Mouse (Mus musculus) natural killer cell, adult 2 months (primary cell): Measurements from ENCODE around the gene Syt8.
A peak's percentile ranks its signal among the peaks of the same experiment; 100 is the strongest.

ENCODE experiments used
- DNase-seq, 2 experiments: peaks; one replicate each; pipeline ENCODE4 v3.0.0; 2022; ENCODE audit warnings: low spot score in 2 of 2

Gene Syt8

DNA sequence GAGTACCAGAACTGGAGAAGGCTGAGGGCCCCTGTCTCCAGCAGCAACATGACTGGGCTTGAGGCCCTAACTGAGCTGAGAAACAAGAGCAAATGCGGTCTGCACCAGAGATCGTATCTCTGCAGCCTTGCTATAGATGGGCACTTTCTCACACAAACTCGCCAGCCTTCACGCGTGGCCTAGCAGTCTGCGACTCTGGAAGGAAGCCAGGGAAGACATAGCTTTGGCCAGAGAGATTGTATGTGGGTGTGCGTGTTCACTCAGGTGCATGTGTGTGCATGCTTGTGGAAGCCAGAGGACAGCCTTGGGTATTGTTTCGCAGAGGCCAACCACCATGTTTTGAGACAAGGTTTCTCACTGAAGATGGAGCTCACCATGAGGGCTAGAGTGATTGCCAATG lies 26.0 kb upstream of the Syt8 start:
- DNase-seq: no peak

DNA sequence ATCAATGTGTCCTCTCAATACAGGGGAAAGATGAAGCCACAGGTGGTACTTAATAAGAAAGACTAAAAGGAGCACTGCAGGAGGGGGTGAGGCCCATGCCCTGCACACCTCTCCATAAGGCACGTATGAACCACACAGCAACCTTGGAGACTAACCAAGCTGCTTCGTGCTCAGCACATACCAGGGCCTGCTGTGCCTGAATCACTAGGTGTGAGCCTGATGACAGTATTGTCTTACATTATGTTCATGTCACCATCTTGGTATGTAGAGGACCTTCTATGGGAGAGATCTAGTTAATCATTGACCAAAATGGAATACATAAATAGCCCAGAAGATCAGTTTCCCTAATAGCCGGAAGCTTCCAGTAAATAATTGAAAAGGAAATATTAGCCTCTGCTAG lies 25.0 kb upstream of the Syt8 start:
- DNase-seq: no peak

DNA sequence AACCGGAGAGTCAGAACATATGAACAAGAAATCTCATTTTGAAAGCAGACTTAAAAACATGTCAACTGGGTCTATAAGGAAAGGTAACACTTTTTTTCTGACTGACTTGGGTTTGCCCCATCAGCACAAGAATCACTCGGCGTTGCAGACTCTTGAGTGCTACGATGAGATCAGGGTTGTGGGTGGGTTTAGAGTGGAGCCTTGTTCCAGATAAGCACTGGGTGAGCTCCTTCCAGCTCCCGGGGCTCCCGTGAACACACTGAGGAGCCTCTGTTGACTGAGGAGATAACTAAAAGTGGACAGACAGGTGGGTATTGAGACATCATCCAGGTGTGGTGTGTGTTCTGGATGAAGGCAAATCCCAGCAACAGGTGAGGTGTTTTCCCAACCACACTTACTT lies 21.4 kb upstream of the Syt8 start:
- DNase-seq: no peak

DNA sequence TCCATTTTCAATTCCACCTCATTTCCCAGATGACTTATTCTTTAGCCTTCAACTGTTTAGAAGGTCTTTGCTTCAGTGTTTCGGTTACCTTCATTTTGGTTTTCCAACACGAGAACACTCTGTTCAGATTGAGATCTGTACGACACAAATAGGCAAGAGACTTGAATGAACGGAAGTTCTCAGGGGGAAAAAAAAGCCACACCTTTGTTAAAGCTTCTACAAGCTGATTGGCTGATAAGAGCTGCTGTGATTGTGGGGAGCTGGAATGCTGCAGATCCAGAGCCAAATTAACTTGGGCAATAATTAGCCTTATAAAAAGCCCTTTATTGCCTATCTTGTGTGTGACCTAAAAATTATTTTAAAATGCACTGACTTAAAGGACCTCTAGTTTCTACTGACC lies 19.3 kb upstream of the Syt8 start:
- no peak for DNase-seq

DNA sequence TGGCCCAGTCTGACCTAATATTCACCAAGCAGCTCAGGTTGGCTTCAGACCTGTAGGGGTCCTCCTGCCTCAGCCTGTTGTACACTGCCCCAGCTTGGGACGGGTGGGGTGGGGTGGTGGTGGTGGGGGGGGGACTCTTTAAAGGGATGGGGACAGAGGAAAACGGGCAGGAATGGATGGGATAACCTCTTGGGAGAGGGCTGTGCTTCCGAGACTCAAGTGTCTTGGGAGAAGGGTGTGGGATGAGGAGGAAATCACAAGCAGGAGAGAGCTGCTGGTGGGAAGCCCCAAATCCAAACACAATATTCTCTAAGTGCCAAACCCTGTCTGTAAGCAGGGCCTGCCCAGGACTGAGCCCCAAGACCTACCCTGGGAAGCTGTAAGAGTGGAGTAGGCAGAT lies 18.4 kb upstream of the Syt8 start:
- no peak for DNase-seq

DNA sequence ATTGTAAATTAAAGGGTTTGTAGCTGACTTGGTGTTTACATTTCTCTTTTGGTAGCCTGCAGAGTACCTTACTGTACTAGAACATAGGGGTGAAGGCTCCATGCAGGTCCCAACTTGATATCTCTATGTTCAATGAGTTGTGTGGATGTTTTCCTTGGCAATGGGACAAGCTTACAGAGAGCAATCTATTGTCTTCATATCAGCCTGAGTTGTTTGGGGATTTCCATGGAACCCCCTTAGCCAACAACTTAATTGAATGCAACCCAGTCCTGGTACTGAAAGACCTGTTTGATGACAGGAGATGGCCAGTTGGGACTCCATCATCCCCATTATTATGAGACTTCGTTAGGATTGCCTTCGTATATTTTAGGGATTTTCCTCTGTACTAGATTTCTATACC lies 16.6 kb upstream of the Syt8 start:
- no peak for DNase-seq

DNA sequence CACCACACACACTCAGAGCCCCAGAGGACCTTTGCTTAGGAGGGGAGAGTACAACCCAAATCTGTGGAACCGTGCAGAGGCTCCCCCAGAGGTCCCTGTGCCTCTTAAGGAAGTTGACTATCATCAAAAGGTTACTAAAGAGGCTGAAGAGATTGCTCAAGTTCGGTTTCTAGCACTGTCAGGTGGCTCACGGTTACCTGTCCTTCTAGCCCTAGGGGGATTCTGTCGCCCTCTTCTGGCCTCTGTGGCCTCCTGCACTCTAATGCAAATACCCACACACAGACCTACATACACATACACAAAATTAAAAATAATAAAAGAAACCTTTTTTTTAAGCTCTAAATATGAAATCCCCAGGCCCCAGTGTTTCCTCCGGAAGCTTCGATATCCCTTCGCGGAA lies 16.0 kb upstream of the Syt8 start:
- DNase-seq: no peak

DNA sequence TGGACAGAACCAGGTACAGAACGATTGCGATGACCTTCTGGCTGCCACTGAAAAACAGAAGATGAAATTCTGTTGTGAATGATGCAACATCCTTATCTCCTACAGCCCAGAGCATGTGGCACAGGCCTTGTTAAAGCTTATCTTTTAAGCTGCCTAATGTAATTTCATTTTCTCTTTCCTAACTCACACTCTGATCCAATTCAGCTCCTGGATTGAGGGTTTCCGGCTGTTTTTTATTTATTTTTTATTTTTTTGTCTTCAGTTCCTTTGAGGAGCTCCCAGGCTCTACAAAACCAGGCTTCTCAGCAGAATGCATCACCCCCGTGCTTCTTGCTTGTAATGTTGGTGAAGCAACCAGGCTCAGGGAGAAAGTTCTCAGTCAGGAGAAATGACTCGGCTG lies 14.8 kb upstream of the Syt8 start:
- DNase-seq: no peak

DNA sequence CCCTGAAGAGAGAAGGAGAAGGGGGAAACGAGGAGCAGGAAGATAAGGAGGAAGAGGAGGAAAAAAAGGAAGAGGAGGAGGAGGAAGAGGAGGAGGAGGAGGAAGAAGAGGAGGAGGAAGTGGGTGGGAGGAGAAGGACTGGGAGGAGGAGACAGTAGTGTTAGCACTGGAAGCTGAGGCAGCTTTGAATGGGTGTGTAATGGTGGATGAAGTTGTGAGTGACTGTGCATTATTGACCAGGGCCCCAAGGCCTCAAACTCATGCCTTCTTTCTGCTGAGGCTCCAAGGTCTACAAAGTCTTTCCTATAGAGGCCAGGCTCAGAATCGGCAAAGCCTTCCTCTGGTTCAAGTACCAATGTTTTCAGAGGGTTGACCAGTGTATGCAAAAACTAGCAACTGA lies 12.8 kb upstream of the Syt8 start:
- no peak for DNase-seq

DNA sequence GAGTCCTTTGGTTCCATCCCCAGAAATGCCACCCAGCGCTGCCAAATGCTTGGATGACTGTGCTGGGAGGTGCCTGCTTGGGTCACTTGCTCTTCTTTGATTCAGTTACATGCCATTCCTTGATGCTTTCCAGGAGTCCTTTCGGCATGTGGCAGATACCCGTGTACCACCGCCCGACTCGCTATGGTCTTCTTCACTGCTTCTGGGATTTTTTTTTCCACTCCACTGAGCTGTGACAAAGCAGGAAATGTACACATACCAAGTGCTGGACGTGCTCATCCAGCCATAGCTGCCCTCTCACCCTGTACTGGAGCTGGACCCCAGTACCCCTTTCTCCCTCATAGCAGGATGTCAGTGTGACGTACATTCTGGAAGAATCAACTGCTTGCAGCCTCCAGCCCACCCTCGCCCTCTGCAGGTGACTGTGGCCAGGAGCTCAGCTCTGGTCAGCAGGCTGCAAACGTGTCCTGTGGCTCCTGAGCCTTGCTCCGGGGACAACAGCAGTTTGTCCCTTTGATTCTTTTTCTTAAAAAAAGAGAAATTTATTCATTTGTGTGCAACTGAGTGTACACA lies 8.9 kb upstream of the Syt8 start:
- DNase-seq: no peak

DNA sequence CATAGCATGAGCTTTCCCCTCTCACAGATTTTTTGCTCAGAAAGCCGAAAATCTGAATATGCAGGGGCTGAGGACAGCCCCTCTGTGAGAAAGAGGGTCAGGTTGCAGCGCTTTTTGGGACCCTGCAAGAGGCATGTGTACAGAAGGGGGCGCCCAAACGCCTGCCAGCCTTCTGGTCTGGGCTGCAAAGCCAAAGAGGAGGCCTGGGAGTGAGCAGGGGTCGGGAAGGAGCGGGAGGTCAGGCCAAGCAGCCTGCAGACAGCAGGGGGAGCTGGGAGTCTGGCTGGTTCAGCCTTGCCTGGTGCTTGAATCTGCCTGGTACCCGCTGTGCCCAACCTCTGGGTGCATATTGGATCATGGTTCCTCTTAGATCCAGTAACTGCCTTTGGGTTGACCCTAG lies 6.4 kb upstream of the Syt8 start:
- DNase-seq: no peak

DNA sequence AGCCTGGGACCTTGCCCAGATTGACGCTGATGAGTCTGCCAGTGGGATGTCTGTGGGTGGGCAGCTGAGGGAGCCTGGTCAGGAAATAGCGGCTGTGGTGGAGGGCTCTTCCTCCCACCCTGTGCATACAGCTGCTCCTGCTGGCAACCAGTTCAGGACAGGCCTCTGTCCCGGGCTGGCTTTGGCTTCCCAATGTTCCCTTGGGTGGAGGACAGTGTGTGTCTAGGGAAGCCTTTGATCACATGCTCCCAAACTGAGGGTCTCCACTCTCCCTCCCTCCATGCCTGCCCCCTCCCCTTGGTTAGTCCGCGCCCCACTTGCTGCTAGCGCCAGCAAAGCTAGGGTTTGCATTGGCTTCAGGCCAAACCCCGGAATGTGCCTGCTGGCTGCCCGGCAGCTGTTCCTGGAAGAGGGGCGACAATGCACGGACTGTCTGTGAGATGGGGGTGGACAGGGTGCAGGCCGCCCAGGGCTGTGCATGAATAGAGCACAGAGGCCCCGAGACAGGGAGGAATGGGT lies 4.4 kb upstream of the Syt8 start:
- DNase-seq: no peak

DNA sequence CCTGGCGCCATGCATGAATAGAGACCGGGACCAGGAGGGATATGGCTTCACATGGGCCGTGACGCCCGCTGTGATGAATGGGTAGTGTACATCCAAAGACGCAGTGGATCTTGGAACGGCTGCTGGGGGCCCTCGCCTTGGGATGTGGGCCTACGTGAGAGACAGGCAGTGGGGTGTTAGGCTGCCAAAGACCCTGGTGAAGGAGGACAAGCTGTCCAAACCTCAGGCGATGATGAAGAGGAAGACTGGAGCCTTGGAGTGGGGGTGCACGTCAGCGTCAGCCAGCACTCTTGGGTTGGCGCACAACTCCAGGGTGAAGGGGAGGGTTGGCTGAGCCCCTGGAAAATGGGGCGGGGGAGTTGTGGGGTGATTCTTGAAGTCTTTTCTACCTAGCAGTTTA lies 3.5 kb upstream of the Syt8 start:
- DNase-seq: no peak

DNA sequence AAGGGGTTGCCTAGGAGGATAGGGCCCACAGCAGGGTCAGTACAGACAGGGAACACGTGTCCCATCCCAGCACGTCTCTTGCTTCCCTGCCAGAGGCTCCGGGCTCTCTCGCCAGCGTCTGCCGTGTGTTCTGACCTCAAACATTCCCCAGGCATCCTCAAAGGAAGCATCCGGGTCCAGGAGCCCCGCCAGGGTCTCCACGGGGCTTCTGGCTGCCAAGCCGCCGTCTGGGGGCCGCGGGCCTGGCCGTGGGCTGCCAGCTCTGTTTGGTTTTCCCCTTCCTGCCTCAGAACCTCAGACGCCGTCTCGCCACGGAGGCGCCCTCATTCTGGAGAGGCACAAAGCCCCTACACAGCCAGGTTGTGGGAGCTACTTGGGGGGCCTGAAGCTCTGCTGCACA lies 1.0 kb upstream of the Syt8 start:
- DNase-seq: no peak

DNA sequence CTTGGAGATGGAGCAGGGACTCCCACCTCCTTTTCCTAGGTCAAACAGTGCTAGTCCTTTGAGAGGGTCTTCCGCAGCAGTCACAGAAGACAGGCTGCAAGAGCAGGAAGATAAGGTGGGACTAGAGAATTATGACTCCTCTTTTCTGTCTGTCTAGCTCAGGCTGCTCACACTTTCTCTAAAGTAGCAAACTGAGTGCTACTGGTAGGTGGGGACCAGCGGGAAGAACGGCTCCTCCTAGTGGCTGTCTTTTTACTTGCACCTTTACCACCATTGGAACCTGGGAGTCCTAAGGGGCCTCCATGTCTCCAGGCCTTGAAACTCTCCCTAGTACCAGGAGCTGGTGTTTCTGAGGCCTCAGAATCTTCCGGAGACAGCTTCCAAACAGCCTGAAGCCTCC lies 874 bp downstream of the Syt8 start:
- peak; percentile 68 to 69 for DNase-seq

DNA sequence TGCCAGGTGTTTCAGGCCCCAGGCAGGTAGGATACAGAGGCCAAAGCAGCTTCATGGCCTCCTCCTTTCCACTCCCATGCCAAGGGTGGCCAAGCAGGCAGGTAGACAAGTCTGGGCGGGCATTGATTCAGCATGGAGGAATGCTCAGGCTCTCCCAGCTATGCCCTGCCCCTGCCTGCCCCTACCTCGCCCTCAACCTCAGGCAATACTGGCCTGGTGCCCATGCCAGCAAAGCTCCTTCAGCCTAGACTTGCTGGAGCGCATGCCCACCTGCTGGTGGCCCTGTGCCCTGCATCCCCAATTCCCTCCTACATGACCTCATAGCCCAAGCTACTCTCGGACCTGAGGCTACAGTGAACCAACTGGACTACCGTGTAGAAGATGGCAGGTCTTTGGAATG lies 2.7 kb downstream of the Syt8 start:
- no peak for DNase-seq

DNA sequence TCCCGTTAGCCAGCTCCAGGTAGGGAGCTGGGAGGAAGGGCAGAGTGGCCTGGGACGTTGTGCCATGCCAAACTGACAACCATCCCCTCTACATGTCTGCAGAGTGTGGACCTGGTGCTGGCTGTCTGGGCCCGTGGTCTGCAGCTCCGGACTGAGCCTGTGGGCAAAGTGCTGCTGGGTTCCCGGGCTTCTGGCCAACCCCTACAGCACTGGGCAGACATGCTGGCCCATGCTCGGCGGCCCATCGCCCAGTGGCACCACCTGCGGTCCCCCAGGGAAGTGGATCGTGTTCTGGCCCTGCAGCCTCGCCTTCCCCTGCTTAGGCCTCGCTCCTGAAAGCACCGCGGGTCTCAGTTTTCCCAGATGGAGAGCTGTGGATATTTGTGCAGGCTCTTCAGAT lies 5.3 kb downstream of the Syt8 start:
- DNase-seq: no peak

DNA sequence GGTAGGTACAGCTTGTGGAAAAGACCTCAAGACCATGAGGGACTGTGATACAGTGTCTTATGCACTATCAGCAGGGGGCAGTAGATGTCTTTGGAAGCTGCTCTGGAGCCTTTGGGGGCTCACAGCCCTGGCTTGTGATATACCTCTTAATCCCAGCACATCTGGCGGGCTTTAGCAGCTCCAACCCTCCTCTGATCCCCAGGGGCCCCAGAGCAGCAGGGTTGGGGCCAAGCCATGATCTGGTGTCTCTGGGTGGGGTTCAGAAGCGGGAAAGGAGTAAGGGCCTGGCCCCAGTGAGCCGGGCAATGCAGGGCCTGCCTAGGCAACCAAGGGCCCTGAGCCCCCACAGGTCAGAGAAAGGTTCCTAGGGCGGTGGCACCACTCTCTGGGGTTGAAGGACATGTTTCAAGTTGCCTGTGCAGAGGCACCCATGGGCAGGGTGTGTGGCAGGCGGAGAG lies 6.0 kb downstream of the Syt8 start:
- DNase-seq: peak in 1 of 2 experiments; percentile 56

DNA sequence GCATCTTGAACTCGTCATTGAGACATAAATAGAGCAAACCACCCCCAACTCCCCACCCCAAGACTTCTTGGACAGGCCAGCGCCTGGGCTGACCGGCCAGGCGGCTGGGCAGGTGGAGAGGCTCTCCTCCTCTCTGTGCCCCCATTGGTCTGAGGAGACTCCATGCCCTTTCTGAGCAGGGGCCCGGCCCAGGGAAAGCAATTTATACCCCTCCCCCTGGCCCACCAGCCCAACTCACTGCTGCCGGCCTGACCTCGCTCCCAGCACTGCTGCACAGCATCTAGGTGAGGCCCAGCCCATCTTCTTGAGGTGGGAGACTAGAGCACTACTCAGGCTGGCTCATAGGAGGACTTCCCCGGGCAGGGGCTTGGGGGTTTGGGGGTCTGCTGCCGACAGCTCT lies 6.9 kb downstream of the Syt8 start, which contains the start of gene Tnni2:
Tnni2 (plus strand) TSS at position 224 of the 400 bp plus-strand sequence.
- DNase-seq: no peak

DNA sequence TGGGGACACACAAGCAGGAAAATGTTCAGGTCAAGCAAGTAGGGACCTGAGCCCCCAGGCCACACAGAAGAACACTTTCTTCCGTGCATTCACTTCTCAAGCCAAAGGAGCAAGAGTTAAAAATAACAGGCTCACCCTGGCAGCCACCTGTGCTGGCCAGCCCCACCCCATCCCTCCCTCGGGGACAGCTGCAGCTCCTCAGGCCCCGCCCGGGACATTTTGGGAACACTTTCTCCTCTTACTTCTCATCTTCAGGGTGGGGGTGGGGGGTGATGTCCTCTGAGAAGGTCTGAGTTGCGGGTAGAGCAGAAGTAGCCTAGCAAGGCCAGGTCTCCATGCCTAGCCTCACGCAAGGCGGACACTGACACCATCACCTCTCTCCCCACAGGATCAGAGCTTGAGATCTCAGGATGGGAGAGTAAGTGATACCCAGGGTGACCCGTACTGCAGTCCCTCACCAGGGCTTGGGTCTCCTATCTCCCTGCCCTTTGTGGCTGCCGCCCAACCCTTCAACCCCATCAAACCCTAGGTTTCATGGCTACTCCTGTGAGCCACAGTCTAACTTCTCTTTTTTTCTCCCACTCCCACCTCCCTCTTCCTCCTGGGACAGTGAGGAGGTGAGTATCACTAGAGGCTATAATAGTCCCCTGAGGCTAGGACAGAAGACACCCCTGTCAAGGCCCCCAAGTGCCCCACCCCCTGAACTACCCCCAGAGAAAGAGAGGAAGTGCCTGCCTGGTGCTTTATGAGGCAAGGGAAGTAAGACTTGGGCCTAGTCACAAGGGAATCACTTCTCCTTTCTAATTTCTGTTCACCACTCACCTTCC lies 7.6 kb downstream of the Syt8 start:
- DNase-seq: peak in 1 of 2 experiments; percentile 64

DNA sequence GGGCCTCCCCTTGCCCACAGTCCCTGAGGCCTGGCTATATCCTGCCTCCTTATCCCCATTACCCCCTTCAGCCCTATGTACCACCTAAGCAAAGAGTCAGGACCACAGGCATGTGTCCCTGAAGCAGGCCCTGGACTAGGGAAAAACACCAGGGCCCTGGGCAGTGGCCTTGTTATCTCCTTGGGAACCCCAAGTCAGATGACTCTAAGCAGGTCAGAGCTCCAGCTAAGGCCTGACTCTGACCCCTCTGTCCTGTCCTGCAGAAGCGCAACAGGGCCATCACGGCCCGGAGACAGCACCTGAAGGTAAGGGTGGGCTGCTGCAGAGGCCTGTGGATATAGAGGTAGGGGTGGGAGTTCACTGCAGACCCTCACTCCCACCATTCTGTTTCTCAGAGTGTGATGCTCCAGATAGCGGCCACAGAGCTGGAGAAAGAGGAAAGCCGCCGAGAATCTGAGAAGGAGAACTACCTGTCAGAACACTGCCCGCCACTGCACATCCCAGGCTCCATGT lies 8.3 kb downstream of the Syt8 start:
- no peak for DNase-seq

DNA sequence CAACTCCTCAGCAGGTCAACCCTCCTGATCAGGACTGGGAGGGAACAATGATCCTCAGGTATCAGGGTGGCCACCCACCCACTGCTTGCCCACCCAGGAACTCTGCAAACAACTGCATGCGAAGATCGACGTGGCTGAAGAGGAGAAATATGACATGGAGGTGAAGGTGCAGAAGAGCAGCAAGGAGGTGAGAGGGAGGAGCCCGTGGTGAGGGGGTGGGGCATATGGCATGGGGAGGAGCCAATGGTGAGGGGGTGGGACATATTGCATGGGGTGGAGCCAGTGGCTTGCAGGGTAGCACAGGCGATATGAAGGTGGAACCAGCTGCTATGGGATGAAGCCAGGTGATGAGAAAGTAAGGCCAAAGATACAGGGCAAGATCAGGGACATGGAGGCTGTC lies 8.8 kb downstream of the Syt8 start:
- DNase-seq: no peak

DNA sequence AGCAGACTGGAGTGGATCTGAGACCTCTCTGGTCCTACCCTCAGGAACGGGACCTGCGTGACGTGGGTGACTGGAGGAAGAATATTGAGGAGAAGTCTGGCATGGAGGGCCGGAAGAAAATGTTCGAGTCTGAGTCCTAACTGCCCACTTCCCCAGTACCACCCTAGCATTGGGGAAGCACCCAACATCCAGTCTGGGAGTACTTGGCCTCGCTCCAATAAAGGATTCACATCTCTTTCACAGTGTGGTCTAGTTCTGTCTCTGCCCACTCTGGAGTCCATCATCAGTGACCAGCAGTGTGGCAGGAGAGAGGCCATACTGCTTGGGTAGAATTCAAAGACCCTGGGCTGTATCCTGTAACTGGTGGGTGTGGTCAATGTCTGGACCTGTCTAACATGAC lies 9.5 kb downstream of the Syt8 start:
- no peak for DNase-seq
